Mouse (Mus musculus): ENCODE data around the gene Wrb.

DNA sequence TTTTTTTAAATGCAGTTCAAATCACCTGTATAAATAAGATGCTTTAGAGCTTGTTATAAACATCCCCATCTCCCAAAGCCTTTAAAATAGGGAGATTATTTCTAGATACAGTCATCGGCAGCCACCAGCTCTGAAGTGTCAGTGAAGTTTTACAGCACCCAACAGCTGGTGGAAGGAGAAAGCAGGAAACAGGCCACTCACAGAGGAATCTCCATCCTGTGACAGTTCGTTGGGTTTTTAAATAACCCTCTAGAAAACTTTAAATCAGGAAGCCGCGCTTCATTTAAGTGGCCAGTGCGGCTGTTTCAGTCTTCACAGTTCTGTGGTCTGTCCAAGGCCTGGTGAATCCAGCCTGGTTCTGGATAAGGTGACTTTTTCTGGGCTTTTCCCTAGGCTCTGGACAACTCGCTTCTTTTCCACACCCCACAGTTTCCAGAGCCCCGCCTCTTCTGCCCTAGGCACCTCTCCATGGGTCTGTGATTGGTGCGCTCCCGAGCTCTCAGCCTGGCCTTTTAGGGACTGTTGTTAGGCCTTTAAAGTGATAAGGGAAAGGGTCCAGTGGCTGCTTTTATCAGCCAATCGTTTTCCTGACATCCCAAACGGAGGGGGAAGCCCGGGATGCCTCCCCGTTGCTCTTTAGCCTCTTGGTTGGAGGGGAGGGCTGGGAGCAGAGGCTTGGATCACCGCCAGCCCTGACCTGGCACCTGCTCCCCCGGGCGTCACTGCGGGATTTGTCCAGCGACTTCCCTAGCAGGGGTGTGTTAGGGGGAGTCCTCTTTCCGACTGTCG lies 54.9 kb downstream of the Wrb start, which contains the start of gene Sh3bgr:
- TF ChIP-seq CTCF (IDR thresholded peaks at IDR 0.05; ENCODE audit: extremely low read depth, insufficient read depth, low read length), result no peak
- no peak for TF ChIP-seq POLR2A (IDR thresholded peaks at IDR 0.05; ENCODE audit: extremely low read depth, insufficient read depth, low read length)

Data from cortical plate, adult 2 months (tissue).